Mouse (Mus musculus) intestine, embryonic 14.5 days (tissue): ENCODE results near the gene Uap1l1. TPM values are rescaled to one million over a fixed set of nuclear protein-coding genes. Genes with fewer than 3 reads are reported as not detected.

Source experiments
- ATAC-seq: fragments of 200-750 bp; cut with Nextera tagmentation; replicated peaks from 2 replicates; pipeline ENCODE4 v1.8.0; 2017; ENCODE audit warnings: low read depth, moderate number of reproducible peaks, moderate TSS enrichment, moderate library complexity; ENCODE audit not compliant: low FRiP score, low TSS enrichment
- DNase-seq: peaks from one replicate; pipeline ENCODE4 v3.0.0-alpha.2; 2018; ENCODE audit warnings: low spot score
- H3K27ac ChIP-seq: fragments of 300-500 bp; sonication (generic); 2 replicates; pipeline ENCODE4 v1.5.1; 2014; ENCODE audit warnings: low read depth, mild to moderate bottlenecking, control low read depth
- H3K27me3 ChIP-seq: fragments of 300-500 bp; sonication (generic); replicated peaks from 2 replicates; pipeline ENCODE4 v1.6.1; 2014; ENCODE audit warnings: low read length, control low read depth; ENCODE audit not compliant: control insufficient read depth, insufficient read depth
- H3K36me3 ChIP-seq: fragments of 300-500 bp; sonication (generic); 2 replicates; pipeline ENCODE4 v1.6.1; 2014; ENCODE audit warnings: low read length, control low read depth; ENCODE audit not compliant: control insufficient read depth, insufficient read depth
- H3K4me1 ChIP-seq: fragments of 300-500 bp; sonication (generic); replicated peaks from 2 replicates; pipeline ENCODE4 v1.6.1; 2014; ENCODE audit warnings: low read length, control low read depth, mixed read lengths; ENCODE audit not compliant: control insufficient read depth, insufficient read depth
- H3K4me2 ChIP-seq: fragments of 300-500 bp; sonication (generic); 2 replicates; pipeline ENCODE4 v1.6.1; 2014; ENCODE audit warnings: low read length
- H3K4me3 ChIP-seq: fragments of 300-500 bp; sonication (generic); 2 replicates; pipeline ENCODE4 v1.5.1; 2014; ENCODE audit warnings: low read depth, low read length, control low read depth, mixed read lengths
- H3K9ac ChIP-seq: fragments of 300-500 bp; sonication (generic); 2 replicates; pipeline ENCODE4 v1.6.1; 2014; ENCODE audit warnings: mild to moderate bottlenecking, low read length
- H3K9me3 ChIP-seq: fragments of 300-500 bp; sonication (generic); 2 replicates; pipeline ENCODE4 v1.6.1; 2016; ENCODE audit warnings: low read length, control low read depth; ENCODE audit not compliant: control insufficient read depth
- WGBS: fragments of 180-500 bp; shearing (Covaris S2); extraction: QIAGEN DNeasy Blood & Tissue Kit; methylation state at CpG from one replicate; pipeline ENCODE4 v1.1.7; 2014; 5-methylcytosine and 5-hydroxymethylcytosine counted together
- polyA plus RNA-seq: library from polyadenylated mRNA; unstranded; fragments of >200 nt; fragmentation: Nextera tagmentation; extraction: Ambion mirVana; gene quantifications from 2 replicates; pipeline ENCODE4 v1.2.1, GENCODE M21; 2014

The Uap1l1 gene
- polyA plus RNA-seq, 1 experiment from 2014 or later, result 46.0 TPM

GRCm38 (mm10) chr2:25311491-25311891 lies 54.0 kb downstream of the Uap1l1 start:
- ATAC-seq (peak; percentile 74), DNase-seq (no peak)
- H3K9ac ChIP-seq, result no peak overlapping the region
- H3K4me2 ChIP-seq, result peak overlapping the region; percentile 33
- no peaks in the 10 kb centered on the region for H3K36me3 ChIP-seq
- H3K27me3 ChIP-seq, result peaks cover 78% of the 10 kb centered on the region
- no peak overlapping the region for H3K27ac ChIP-seq
- no peaks in the 10 kb centered on the region for H3K9me3 ChIP-seq
- WGBS, result 3% methylated on average over 11 of the region's 11 CpGs
- no peaks in the 10 kb centered on the region for H3K4me1 ChIP-seq
- no peak overlapping the region for H3K4me3 ChIP-seq

GRCm38 (mm10) chr2:25310969-25311368 lies 54.5 kb downstream of the Uap1l1 start:
- no peak overlapping the region for H3K27ac ChIP-seq
- peak overlapping the region; percentile 33 for H3K4me2 ChIP-seq
- ATAC-seq (no peak; the same call in 1 of the 2 replicates), DNase-seq (no peak)
- no peaks in the 10 kb centered on the region for H3K4me1 ChIP-seq
- H3K36me3 ChIP-seq, result no peaks in the 10 kb centered on the region
- H3K27me3 ChIP-seq, result peaks cover 77% of the 10 kb centered on the region
- WGBS, result 2% methylated on average over 22 of the region's 22 CpGs
- no peak overlapping the region for H3K9ac ChIP-seq
- no peaks in the 10 kb centered on the region for H3K9me3 ChIP-seq
- H3K4me3 ChIP-seq, result peak overlapping the region; percentile 11; the same call in 1 of the 2 replicates

DNA sequence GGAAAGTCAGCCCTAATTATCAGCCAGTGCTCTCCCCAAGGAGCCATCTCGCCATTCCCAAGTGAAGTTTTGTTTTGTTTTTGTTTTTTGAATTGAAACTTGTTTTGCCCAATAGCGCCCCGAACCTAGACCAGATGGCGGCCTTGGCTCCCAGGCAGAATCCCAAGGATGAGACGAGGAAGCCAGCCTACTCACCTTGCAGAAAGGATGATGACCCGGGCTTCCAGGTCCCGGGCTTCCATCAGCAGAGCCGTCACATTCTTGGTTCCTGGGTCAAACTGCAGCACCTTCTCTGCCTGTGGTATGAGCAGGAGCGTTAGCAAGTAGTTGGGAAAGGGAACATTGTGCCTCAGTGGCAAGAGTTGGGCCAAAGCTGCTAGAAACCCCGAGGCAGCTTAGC lies 55.3 kb downstream of the Uap1l1 start:
- Histone ChIP-seq H3K27ac (no peak overlapping the region), H3K9me3 (no peaks in the 10 kb centered on the region), H3K4me3 (no peak overlapping the region), H3K27me3 (peaks cover 83% of the 10 kb centered on the region), H3K9ac (no peak overlapping the region), H3K36me3 (no peaks in the 10 kb centered on the region), H3K4me1 (peaks cover under 1% of the 10 kb centered on the region; the same call in 1 of the 2 replicates), H3K4me2 (no peak overlapping the region)
- 53% methylated on average over 10 of the region's 10 CpGs for WGBS
- DNase-seq (no peak), ATAC-seq (no peak)

Other genes with a start within 250 kb of the Uap1l1 start
- 8.2 and 13.2 TPM in 2 replicates for gene Nrarp, start 184.9 kb downstream of the Uap1l1 start, polyA plus RNA-seq
- gene Tor4a, start 168.8 kb downstream of the Uap1l1 start, polyA plus RNA-seq, result 14.4 and 18.1 TPM in 2 replicates
- 99.1 and 107 TPM in 2 replicates for gene Nelfb, start 154.2 kb downstream of the Uap1l1 start, polyA plus RNA-seq
- gene Stpg3, start 151.0 kb downstream of the Uap1l1 start, polyA plus RNA-seq, result 0.18 TPM in 1 of 2 replicates, not detected in the other
- 0.51 TPM in 1 of 2 replicates, not detected in the other for gene Fam166a, start 146.9 kb downstream of the Uap1l1 start, polyA plus RNA-seq
- gene Tubb4b, start 141.0 kb downstream of the Uap1l1 start, polyA plus RNA-seq, result 524 and 576 TPM in 2 replicates
- gene Slc34a3, start 131.3 kb downstream of the Uap1l1 start, polyA plus RNA-seq, result 0.26 and 0.38 TPM in 2 replicates
- gene Rnf224, start 128.9 kb downstream of the Uap1l1 start, polyA plus RNA-seq, result not detected in 2 replicates
- 15.7 and 18.7 TPM in 2 replicates for gene Rnf208, start 123.4 kb downstream of the Uap1l1 start, polyA plus RNA-seq
- gene Cysrt1, start 123.2 kb downstream of the Uap1l1 start, polyA plus RNA-seq, result 0.30 TPM in 1 of 2 replicates, not detected in the other
- 5.0 and 5.7 TPM in 2 replicates for gene AL732309.1, start 118.8 kb downstream of the Uap1l1 start, polyA plus RNA-seq
- gene Tmem203, start 110.2 kb downstream of the Uap1l1 start, polyA plus RNA-seq, result 18.0 and 19.2 TPM in 2 replicates
- gene Tprn, start 103.1 kb downstream of the Uap1l1 start, polyA plus RNA-seq, result 6.5 and 7.8 TPM in 2 replicates
- 229 and 240 TPM in 2 replicates for gene Ssna1, start 93.2 kb downstream of the Uap1l1 start, polyA plus RNA-seq
- 100 and 110 TPM in 2 replicates for gene Anapc2, start 93.2 kb downstream of the Uap1l1 start, polyA plus RNA-seq
- not detected in 2 replicates for gene Tmem210, start 77.5 kb downstream of the Uap1l1 start, polyA plus RNA-seq
- not detected in 2 replicates for gene Lrrc26, start 75.8 kb downstream of the Uap1l1 start, polyA plus RNA-seq
- 2.1 and 2.4 TPM in 2 replicates for gene Grin1, start 46.5 kb downstream of the Uap1l1 start, polyA plus RNA-seq
- gene Man1b1, start 33.3 kb downstream of the Uap1l1 start, polyA plus RNA-seq, result 66.3 and 73.3 TPM in 2 replicates
- gene Dpp7, start 9.3 kb downstream of the Uap1l1 start, polyA plus RNA-seq, result 24.1 and 26.5 TPM in 2 replicates
- gene Sapcd2, start 6.6 kb upstream of the Uap1l1 start, polyA plus RNA-seq, result 43.2 and 47.4 TPM in 2 replicates
- 5.9 and 7.4 TPM in 2 replicates for gene Entpd2, start 30.2 kb upstream of the Uap1l1 start, polyA plus RNA-seq
- gene Npdc1, start 33.7 kb upstream of the Uap1l1 start, polyA plus RNA-seq, result 42.2 and 45.4 TPM in 2 replicates
- gene Fut7, start 57.6 kb upstream of the Uap1l1 start, polyA plus RNA-seq, result 0.15 TPM in 1 of 2 replicates, not detected in the other
- 4.8 and 4.9 TPM in 2 replicates for gene Abca2, start 63.0 kb upstream of the Uap1l1 start, polyA plus RNA-seq
- gene Clic3, start 91.2 kb upstream of the Uap1l1 start, polyA plus RNA-seq, result 1.8 and 2.0 TPM in 2 replicates
- 25.0 and 27.4 TPM in 2 replicates for gene Paxx, start 95.4 kb upstream of the Uap1l1 start, polyA plus RNA-seq
- gene Ptgds, start 104.4 kb upstream of the Uap1l1 start, polyA plus RNA-seq, result 6.2 and 7.9 TPM in 2 replicates
- not detected in 2 replicates for gene Lcn12, start 128.2 kb upstream of the Uap1l1 start, polyA plus RNA-seq
- gene Fbxw5, start 135.1 kb upstream of the Uap1l1 start, polyA plus RNA-seq, result 72.9 and 79.3 TPM in 2 replicates
- gene C8g, start 136.0 kb upstream of the Uap1l1 start, polyA plus RNA-seq, result 5.9 and 6.3 TPM in 2 replicates
- gene Traf2, start 181.3 kb upstream of the Uap1l1 start, polyA plus RNA-seq, result 31.2 and 32.0 TPM in 2 replicates
- gene Edf1, start 192.2 kb upstream of the Uap1l1 start, polyA plus RNA-seq, result 356 and 385 TPM in 2 replicates
- gene Mamdc4, start 209.2 kb upstream of the Uap1l1 start, polyA plus RNA-seq, result 59.1 and 85.2 TPM in 2 replicates
- 278 and 287 TPM in 2 replicates for gene Phpt1, start 209.5 kb upstream of the Uap1l1 start, polyA plus RNA-seq
- gene Ajm1, start 216.1 kb upstream of the Uap1l1 start, polyA plus RNA-seq, result 1.8 and 2.0 TPM in 2 replicates
- 59.2 and 65.6 TPM in 2 replicates for gene Rabl6, start 242.8 kb upstream of the Uap1l1 start, polyA plus RNA-seq